Mouse (Mus musculus) R1 (cell line): ENCODE data around the gene Zfp235.

Source experiments
- DNase-seq: peaks from one replicate; pipeline ENCODE4 v3.0.0-alpha.2; 2018; ENCODE audit warnings: low read depth, low spot score

The Zfp235 gene

DNA sequence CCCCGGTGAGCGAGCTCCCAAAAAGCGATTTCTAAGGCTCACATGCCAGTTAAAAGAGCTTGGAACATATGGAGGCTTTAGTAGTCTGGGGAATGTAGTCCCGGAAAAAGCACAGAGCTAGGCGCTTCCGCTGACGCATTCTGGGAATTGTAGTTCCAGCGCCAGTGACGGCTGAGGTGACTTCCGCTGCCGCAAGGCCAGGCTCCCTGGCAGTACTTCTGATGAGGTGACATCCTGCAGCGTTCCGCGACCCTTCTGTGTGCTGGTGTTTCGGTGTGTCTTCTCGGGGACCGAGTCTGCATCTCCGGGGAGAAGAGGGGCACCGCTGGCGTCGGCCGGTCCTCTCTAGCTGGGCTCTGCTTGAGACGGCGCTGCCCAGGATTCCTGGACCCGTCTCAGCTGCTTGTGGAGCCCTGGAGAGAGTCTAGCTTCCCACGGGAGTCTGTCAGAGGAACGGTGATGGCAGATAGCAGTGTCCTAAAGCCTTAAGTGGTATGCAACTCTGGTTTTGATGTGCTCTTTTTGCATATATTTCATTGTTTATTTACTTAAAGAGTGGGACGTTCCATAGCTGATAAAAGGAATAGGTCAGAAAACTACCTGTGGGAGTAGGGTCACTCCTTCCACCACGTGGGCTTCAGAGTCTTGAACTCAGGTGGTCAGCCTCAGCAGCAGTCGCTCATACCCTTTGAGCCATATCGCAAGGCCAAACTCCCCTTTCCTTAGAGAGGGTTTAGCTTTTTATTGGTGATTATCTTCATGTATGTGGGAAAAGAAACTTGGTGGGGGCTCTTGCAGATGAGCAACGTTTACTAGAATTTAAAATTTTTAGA lies at the start of gene Zfp235:
Gene Zfp235 (plus strand): TSS at position 174 of the 833 bp plus-strand sequence.
- DNase-seq: peak; percentile 85

DNA sequence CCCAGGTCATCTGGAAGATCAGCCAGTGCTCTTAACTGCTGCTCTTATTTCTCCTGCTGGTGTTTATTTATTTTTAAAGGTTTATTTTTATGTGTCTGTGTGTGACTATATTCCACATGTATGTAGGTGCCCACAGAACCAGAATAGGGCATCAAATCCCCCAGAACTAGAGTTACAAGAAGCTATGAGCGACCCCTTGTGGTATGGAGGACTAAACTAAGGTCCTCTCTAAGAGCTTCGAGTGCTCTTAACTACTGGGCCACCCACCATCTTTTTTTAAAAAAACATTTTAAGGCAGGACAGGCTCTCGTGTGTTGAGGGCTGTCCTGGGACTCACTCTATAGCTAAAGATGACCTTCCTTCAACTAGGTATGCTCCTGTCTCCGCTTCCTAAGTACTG lies 47.1 kb upstream of the Zfp235 start:
- DNase-seq: peak; percentile 70

DNA sequence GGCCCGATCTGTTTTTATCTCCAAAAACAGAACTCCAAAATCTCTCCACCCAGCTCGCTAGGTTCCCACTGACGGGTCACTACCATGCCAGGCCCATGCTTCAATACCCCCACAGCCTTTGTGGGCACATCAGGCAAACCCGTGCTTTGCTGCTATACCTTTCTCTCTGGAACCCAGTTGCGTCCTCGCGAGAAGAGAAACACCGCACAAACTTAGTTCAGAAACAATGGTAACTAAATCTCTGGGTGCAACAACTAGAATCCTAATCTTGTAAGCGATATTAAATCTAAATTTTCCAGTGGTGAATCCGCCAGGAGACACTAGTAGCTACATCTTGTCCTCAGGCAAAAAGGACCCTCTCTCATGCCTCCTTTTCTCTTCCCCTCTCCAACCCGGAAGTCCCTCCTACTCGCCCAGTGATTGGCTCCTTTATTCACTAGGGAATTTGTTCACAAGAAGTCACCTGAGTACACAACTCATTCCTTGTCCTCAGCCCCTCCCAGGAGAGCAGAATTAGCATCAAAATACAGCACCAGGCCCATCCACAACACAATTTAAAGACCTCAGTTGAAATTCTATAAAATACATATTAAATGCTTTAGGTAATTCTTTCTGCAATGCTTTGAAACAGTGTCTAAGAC lies 46.4 kb upstream of the Zfp235 start:
- peak; percentile 93 for DNase-seq

DNA sequence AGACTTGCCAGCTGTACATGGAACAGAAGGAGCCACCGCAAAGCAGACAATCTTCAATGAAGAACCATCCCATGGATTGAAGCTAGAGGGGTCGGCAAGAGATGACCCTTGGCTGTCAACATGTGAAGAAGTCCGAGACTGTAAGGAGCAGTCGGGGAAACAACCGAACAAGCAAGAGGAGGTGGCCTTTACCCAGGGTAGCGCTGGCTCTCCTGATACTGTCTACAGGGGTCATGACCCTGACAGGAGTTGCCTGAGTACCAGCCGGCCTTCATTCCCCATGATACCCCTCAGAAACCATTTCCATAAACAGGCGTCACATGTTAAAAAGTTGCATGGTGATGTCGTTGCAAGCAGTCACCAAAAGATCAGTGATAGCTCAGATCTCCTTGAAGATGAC lies 29.6 kb upstream of the Zfp235 start:
- no peak for DNase-seq

DNA sequence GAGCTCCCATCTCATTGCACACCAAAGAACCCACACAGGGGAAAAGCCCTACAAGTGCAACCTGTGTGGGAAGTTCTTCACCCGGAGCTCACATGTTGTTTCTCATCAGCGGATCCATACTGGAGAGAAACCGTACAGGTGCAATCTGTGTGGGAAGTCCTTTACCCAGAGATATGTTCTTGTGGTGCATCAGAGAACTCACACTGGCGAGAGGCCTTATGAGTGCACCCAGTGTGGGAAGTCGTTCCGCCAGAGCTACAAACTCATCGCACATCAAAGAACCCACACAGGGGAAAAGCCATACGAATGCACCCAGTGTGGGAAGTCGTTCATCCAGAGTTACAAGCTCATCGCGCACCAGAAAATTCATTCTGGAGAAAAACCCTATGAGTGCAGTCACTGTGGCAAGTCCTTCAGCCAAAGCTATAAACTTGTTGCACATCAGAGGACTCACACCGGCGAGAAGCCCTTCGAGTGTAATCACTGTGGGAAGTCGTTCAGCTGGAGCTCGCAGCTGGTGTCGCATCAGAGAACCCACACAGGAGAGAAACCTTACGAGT lies 28.7 kb upstream of the Zfp235 start:
- DNase-seq: peak; percentile 21

DNA sequence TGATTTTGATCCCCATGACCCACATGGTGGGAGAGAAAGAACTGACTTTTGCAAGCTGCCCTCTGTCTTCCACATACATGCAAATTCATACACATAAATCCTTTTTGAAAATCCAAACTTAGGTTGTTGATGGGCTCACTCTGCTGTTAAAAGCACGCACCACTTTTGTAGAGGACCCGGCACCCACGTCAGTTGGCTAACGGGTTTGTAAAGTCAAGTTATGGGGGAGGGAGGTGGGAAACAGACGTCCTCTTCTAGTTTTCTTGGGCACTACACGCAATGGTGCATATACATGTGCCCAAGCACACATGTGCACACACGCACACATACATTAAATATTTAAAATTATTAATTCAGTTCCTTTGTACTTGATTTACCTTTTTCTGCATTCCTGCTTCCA lies 23.1 kb upstream of the Zfp235 start:
- no peak for DNase-seq

DNA sequence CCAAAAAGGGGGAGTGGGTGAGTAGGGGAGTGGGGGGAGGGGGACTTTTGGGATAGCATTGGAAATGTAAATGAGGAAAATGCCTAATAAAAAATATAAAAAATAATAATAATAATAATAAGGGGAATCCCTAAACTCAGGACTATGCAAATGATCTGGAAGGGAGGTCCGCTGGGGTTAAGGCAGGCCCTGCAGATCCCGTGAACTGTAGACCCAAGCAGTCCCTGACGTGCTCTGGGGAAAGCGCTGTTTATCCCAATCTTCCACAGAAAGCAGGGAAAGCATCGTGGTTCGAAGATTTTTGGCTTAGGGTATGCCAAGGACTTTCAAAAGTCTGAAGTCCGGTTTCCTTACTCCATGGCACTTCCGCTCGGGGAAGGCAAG lies 22.2 kb upstream of the Zfp235 start:
- DNase-seq: no peak

DNA sequence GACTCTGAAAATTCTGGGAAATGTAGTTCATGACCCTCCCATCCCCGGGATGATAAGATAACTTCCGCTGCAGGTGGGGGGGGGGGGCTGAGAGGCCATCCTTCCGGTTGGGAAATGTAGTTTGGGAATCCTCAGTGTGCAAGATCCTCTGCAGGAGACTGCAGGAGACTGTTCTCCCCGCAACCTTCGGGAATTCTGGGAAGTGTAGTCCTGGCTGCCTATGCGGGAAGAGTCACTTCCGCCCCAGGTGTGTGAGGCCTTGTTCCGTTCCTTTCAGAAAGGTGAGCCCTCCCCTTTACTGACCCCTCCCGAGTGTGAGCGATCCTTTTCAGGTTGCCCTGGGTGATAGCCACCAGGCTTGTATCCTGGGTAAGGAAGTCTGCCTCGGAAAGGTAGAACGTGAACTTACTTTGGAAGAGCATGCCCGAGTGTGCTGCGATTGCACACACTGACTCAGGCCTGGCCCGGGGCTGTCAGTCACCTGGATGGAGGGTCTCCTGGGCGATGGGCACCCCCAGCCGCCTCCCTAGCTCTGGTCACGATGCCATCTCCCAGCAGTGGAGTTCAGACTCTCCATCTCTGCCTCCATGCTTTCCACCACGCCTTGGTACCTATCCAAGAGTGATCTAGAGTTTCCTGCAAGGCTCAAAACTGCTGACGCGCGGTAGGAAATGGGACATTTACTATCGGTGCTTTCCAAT lies 21.7 kb upstream of the Zfp235 start, which contains the start of gene Zfp112:
Gene Zfp112 (plus strand): TSS at position 159 of the 701 bp plus-strand sequence.
- DNase-seq: peak; percentile 97

DNA sequence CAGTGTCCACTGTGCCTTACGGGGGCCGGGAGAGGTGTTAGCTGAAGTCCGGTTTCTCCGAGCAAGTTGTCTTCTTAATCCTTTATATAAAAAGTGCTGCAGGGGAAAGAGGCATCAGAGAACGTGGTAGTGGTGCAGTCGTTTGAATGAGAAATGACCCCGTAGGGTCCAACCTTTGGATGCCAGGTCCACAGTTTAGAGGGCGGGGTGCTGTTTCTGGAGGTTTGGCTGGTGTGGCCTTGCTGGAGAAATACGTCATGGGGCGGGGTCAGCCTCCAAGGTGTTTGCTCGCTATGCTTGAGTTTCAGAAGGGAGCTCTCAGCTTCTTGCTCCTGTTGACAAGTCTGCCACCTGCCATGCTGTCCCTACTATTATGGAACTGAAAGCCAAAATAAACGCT lies 21.0 kb upstream of the Zfp235 start:
- DNase-seq: peak; percentile 88

DNA sequence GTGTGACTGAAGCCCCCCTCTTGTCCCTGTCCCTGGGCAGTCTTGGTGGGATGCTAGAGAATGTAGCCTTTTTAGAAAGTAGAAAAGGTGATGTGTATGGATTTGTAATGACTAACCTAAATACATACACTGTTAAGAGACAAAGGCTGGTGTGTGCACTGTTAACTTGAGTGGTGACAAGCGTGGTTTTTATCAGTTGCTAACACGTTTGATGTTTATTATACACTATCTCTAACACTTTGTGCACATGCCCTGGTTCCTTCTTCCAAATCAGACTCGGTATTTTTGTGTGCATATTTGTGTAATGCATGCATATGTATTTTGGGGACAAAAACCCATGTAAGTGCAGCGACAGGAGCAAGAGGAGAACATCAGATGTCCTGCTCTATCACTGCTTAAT lies 17.3 kb upstream of the Zfp235 start:
- no peak for DNase-seq

DNA sequence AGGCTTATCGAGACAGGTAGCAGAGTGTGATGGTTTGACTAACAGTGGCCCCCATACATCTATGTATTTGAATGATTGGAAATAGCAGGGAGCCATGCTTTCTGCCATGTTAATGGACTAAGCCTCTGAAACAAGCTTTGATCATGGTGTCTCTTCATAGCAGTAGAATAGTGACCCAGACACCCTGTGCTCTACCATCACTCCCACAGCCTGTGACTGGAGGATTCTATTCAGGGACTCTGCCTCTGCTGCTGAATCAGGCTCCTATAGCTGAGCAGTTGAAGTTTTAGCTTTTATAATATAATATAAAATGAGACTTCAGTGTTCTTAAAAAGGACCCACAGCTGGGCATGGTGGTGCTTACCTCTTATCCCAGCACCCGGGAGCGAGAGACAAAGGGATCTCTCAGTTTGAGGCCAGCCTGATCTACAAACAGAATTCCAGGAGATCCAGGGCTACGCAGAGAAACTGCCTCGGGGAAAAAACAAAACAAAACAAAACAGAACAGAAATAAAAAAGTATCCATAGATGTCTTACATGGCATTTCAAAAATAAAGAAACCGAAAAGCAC lies 459 bp upstream of the Zfp235 start:
- DNase-seq: no peak

DNA sequence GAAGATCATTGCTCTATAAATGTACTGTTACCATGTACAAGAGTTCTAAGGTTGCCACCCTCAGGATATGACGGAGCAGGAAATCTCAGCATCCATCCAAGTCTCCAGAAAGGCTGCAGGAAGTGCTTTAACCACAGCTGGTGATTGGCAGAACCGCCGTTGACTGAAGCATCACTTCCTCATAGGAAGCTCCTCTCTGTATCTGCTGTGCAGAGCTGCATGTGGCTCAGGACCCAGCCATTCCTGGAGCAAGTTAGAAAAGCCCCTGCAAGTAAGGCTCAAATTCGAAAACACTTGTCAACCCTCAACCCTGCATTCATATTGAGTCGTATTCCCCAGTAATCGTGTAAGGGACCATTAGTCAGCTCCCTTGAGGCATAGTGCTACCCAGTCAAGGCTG lies 8.6 kb downstream of the Zfp235 start:
- DNase-seq: no peak

DNA sequence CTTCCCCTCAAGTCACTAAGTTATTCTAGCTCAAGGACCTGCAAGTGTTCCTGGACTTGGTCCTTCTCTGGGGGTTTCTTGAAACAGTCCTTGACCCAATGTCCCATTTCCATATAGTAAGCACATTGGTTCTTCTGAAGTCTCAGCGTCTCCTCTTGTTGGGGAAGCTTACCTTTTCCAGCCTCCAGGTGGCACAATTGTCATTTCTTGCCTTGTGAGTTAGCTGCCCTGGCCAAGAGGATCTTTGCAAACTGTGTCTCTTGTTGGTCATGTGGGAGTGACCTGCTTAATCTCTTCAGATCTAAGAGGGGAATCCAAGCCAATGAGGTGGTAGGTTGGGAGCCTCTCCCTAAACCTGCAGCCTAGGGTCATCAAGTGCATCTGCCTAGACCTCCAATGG lies 19.3 kb downstream of the Zfp235 start:
- peak; percentile 65 for DNase-seq

DNA sequence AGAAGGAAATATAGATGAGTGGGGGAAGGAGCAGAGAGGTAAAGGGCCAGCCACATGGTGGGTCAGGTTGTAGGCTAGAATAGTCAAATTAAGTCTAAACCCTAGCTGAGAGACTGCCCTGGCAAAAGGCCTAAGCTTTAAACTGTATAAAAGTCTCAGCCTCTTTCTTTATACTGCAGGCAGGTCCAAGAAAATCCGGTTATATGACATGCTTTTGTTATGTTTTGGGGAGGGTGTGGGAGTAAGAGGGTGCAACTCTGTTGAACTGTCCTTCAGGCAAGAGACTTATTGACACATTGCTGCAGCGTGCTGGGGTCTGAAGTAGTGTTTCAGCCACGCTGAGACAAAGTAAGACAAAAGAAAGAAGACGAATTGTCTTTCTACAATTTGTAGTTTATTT lies 38.2 kb downstream of the Zfp235 start:
- DNase-seq: no peak

DNA sequence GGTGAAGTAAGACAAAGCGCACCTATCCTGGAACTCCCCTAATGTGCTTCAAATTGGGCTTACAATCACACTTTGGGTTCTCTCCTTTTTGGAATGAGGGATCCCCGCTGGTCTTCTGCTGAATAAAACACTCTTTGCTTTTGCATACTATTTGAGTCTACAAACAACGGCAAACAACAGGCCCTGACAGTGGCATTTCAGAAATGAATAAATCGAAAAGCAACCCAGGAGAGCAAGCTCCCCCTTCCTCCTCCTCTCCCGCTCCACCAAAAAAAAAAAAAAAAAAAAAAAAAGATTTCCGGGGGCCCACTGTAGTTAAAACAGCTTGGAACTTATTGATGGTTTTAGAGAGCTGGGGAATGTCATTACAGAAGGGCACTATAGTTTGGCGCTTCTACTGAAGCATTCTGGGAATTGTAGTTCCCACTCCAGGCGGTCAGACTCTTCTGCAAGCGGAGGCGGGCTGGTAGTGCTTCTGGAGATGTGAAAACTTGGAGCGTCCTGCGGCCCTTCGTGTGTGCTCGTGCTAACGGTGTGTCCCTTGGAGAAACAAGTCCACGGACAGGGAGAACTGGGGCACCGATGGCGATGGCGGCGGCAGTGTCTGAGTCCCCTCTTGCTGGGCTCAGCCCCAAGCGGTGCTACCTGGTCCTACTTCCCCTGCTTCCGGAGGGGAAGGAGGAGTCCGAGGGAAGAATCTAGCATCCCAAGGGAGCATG lies 40.8 kb downstream of the Zfp235 start, which contains the start of gene Zfp114:
Gene Zfp114 (plus strand): TSS at position 443 of the 719 bp plus-strand sequence.
- peak; percentile 93 for DNase-seq

DNA sequence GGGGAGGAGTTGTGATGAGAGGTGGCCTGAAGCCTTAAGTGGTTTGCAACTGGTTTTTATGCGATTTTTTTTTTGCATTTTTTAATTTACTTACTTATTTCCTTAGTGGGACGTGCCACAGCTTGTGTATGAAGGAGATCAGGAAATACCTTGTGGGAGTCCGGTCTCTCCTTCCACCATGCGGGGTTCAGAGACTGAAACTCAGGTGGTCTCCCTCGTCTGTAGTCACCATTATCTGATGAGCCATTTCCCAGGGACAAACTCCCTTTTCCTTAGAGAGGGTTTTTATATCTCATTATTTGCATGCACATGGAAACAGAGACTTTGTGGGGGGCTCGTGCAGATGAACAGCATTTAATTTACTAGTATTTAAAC lies 41.4 kb downstream of the Zfp235 start:
- no peak for DNase-seq

DNA sequence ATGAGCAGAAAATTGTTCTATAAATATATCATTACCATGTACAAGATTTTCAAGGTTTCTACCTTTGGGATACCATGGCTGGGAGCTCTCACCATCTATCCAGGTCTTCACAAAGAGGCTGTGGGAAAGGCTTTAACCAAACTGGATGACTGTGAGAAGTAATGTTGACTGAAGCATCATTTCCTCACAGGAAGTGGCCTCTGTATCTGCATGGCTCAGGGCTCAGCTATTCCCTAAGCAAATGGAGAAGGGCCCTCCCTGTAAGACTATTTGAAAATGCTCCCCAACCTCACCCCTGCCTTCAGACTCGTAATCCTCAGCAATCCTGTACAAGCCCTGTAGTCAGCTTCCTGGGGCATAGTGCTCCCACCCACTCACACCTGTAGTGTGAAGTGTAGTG lies 53.6 kb downstream of the Zfp235 start:
- no peak for DNase-seq

DNA sequence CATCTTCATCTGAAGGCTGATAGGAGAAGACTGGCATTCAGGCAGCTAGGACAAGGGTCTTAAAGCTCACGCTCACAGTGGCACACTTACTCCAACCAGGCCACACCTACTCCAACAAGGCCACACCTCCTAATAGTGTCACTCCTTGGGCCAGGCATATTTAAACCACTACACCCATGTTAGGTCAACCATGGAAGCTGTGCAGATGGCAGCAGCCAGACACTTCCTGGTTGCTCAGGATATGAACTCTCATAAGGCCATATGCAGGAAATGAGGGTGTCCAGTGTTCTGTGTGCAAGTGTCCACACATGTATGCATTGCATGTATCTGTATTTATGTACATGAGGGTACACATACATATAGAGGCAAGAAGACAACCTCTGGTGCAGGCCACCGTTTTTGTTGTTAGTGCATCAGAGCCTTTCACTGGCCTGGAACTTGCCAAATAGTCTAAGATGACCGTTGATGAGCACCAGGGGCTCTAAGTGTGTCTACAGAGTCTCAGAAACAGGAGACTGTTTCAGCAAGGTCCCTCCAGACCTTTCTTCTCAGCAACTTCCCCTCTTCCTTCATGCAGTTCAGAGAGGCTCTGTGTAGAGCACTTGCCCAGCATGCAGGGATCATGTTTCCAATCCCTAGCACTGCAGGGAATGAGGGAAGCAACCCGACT lies 55.1 kb downstream of the Zfp235 start:
- no peak for DNase-seq

DNA sequence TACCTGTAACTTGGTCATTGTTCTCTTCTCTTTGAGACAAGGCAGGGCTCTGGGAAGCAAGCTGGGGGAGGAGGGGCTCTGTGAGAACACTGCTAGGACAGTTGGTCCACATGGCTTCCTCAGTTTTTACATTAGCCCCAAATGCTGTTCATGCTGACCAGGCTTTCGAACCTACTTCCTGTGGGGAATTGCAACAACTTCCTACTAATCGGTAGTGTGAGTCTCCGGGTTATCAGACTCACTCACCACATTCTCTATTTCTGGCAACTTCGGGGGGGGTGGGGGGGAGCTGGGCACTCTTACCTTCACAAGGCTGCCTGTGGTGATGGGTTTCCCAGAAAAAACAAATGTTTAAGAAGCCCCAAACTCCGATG lies 55.6 kb downstream of the Zfp235 start:
- no peak for DNase-seq

DNA sequence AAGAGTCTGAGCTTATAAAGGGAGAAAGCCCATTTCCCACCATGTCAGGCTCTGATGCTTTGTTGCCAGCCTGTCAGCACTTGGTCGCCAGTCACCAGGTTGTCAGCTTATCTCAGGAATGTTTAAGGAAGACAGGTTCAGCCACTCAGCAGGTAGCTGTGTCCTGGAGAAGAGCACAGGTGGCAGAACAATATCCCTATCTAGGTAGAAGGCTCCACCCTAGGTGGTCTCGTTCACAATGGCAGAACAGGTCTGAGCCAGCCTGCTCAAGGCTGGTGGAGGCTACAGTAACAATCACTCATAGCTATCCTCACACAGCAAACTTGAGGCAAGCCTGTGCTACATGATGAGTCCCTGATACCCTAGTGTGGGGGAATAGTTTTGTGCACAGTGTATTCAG lies 57.4 kb downstream of the Zfp235 start:
- peak; percentile 55 for DNase-seq
